27 mouse cellular contexts compared by ENCODE assay signal in genomic region chr10:59355020-59355419, GRCm38 (mm10). TPM values are rescaled to one million over a fixed set of nuclear protein-coding genes. Genes with fewer than 3 reads are reported as not detected.
DNase-seq lines count a peak whose midpoint lies in the region; ATAC-seq and TF ChIP-seq lines count a peak whose summit lies in the region.
"Had no signal": no experiment of that assay in that cellular context is flagged by ENCODE, and none has a peak within 500 bp of the region (broad histone marks: within the 10 kb centered on the region; RNA-seq: fewer than 3 reads in every experiment).

No protein-coding gene starts in this region.

- peak overlapping the region; percentile 57 for H3K4me3 ChIP-seq in E14TG2a.4 (replicated peaks; ENCODE audit: low read length)
- no peak overlapping the region for H3K4me3 ChIP-seq in liver, embryonic 12.5 days
- no peak overlapping the region for H3K4me3 ChIP-seq in liver, embryonic 11.5 days (ENCODE audit: low read depth, low read length)

- H3K4me2 ChIP-seq in liver, embryonic 12.5 days = no peak overlapping the region
- no peak overlapping the region for H3K4me2 ChIP-seq in liver, embryonic 11.5 days

- no peak for TF ChIP-seq CTCF in E14TG2a.4 (conservative IDR thresholded peaks at IDR 0.05; ENCODE audit: low read length)

- H3K36me3 ChIP-seq in E14TG2a.4 (ENCODE audit: insufficient read depth, low read length) = peaks cover 63% of the 10 kb centered on the region
- peaks cover 80% of the 10 kb centered on the region for H3K36me3 ChIP-seq in liver, embryonic 12.5 days
- H3K36me3 ChIP-seq in liver, embryonic 11.5 days (ENCODE audit: control insufficient read depth, insufficient read depth, low read length) = peaks cover 44% of the 10 kb centered on the region

- no peak for ATAC-seq in liver, embryonic 12.5 days
- ATAC-seq in liver, embryonic 11.5 days (replicated peaks; ENCODE audit: low FRiP score) = no peak
- ATAC-seq: activated CD4-positive, CD25-positive, alpha-beta regulatory T cell, adult 4 months; CD4-positive, CD25-positive, alpha-beta regulatory T cell, adult 4 months; Patski had no signal

- 78% methylated on average over 8 of the region's 8 CpGs for WGBS in liver, embryonic 12.5 days (ENCODE audit: insufficient replicate concordance)
- 93% methylated on average over 8 of the region's 8 CpGs for WGBS in liver, embryonic 11.5 days

- DNase-seq in heart, adult 11 months = peak; percentile 55
- no peak for DNase-seq in heart, adult 18-20 months
- peak; percentile 39 for DNase-seq in ZHBTc4 (ENCODE audit: low read depth, low spot score)
- no peak for DNase-seq in liver, embryonic 11.5 days (ENCODE audit: low spot score)
- DNase-seq: adrenal gland, adult 2 months; adrenal gland, adult 8-10 months; adrenal gland, postnatal 10 days; adrenal gland, postnatal 14 days; adrenal gland, postnatal 25 days; adrenal gland, postnatal 36 days; B cell, adult 2 months; cerebellum, adult 11 months; cerebellum, adult 11-12 months; cerebellum, adult 18-20 months; cerebellum, adult 2 months; cerebellum, adult 8-10 months had no signal

- no peaks in the 10 kb centered on the region for H3K27me3 ChIP-seq in E14TG2a.4 (ENCODE audit: insufficient read depth, low read length)
- no peaks in the 10 kb centered on the region for H3K27me3 ChIP-seq in liver, embryonic 12.5 days (replicated peaks)
- H3K27me3 ChIP-seq in liver, embryonic 11.5 days (replicated peaks; ENCODE audit: control insufficient read depth, insufficient read depth, low read length) = no peaks in the 10 kb centered on the region
- H3K27me3 ChIP-seq: CH12.LX, Patski had no signal

- no peak overlapping the region for H3K27ac ChIP-seq in liver, embryonic 12.5 days
- no peak overlapping the region for H3K27ac ChIP-seq in liver, embryonic 11.5 days (ENCODE audit: low read depth, low read length)

- H3K9me3 ChIP-seq in E14TG2a.4 (ENCODE audit: low read length) = no peaks in the 10 kb centered on the region
- H3K9me3 ChIP-seq in liver, embryonic 12.5 days (replicated peaks) = no peaks in the 10 kb centered on the region
- H3K9me3 ChIP-seq in liver, embryonic 11.5 days (ENCODE audit: control insufficient read depth, low read length) = no peaks in the 10 kb centered on the region
- H3K9me3 ChIP-seq: G1E had no signal

- no peak overlapping the region for H3K9ac ChIP-seq in liver, embryonic 12.5 days
- no peak overlapping the region for H3K9ac ChIP-seq in liver, embryonic 11.5 days (ENCODE audit: low read depth, low read length)

- H3K4me1 ChIP-seq in E14TG2a.4 (replicated peaks; ENCODE audit: low read depth, low read length) = peaks cover 49% of the 10 kb centered on the region
- H3K4me1 ChIP-seq in liver, embryonic 12.5 days = peaks cover 8% of the 10 kb centered on the region; the same call in 1 of the 2 replicates
- no peaks in the 10 kb centered on the region; the same call in 1 of the 2 replicates for H3K4me1 ChIP-seq in liver, embryonic 11.5 days (replicated peaks; ENCODE audit: control insufficient read depth, insufficient read depth, low read length)

RNA-seq across cellular contexts. Expression of gene P4ha1, which starts 31.9 kb away (rescaled TPM):
- 10 to 100 TPM; 49.0 to 79.8 TPM for total RNA-seq in heart, adult 18-20 months (2021)
- polyA plus RNA-seq in liver, embryonic 12.5 days (2016; fragmentation: Nextera tagmentation; extraction: Ambion mirVana) = 24.7 and 27.4 TPM in 2 replicates
- polyA plus RNA-seq in liver, embryonic 11.5 days (2014; fragmentation: Nextera tagmentation; extraction: Ambion mirVana) = 60.6 and 61.1 TPM in 2 replicates

RNA-seq across cellular contexts. Expression of gene Gm10273, which starts 40.4 kb away (rescaled TPM):
- total RNA-seq in heart, adult 18-20 months (2021) = 100 to 1,000 TPM; 149 to 195 TPM
- polyA plus RNA-seq in liver, embryonic 12.5 days (2016; fragmentation: Nextera tagmentation; extraction: Ambion mirVana) = 4.2 and 5.2 TPM in 2 replicates
- polyA plus RNA-seq in liver, embryonic 11.5 days (2014; fragmentation: Nextera tagmentation; extraction: Ambion mirVana) = 9.2 and 10.1 TPM in 2 replicates

RNA-seq across cellular contexts. Expression of gene Pla2g12b, which starts 48.4 kb away (rescaled TPM):
- not detected for total RNA-seq in heart, adult 18-20 months (2021)
- 39.0 and 41.3 TPM in 2 replicates for polyA plus RNA-seq in liver, embryonic 12.5 days (2016; fragmentation: Nextera tagmentation; extraction: Ambion mirVana)
- 45.7 and 46.7 TPM in 2 replicates for polyA plus RNA-seq in liver, embryonic 11.5 days (2014; fragmentation: Nextera tagmentation; extraction: Ambion mirVana)
- total RNA-seq: adrenal gland, adult 18-20 months; adrenal gland, adult 2 months; adrenal gland, adult 8-10 months; adrenal gland, postnatal 25 days; adrenal gland, postnatal 36 days; CH12.LX; G1E; MEL had no signal
- polyA plus RNA-seq: activated CD4-positive, CD25-positive, alpha-beta regulatory T cell, adult 4 months; adrenal gland, adult 2 months; brain, embryonic 14.5 days; C2C12; CD4-positive, CD25-positive, alpha-beta regulatory T cell, adult 4 months; cerebellum, adult 2 months; G1E; Patski had no signal

Comparison
In these comparisons a context has a peak if more than half of its experiments do, and no peak if none do; other contexts are left out.
1. DNase-seq: peak in heart, adult 11 months (single experiment) and ZHBTc4 (single experiment); none in heart, adult 18-20 months (0 of 2) and liver, embryonic 11.5 days (single experiment).